Mouse (Mus musculus) MEL (cell line): Measurements from ENCODE around the gene Olfr550. TPM values are rescaled to one million over a fixed set of nuclear protein-coding genes. Genes with fewer than 3 reads are reported as not detected.

ENCODE experiments used
- DNase-seq: peaks from one replicate; pipeline ENCODE4 v3.0.0; 2011; ENCODE audit warnings: low read depth, low spot score
- H3K27ac ChIP-seq: 2 replicates; pipeline ENCODE4 v1.5.1; 2012; ENCODE audit warnings: low read depth, mild to moderate bottlenecking, control low read depth, low read length, moderate library complexity; ENCODE audit not compliant: control insufficient read depth
- H3K27me3 ChIP-seq, 2 experiments: fragments of 150-350 bp in 1 of 2; sonication (generic) in 1 of 2; 2 replicates each; pipeline ENCODE4 v1.6.1; 2012; ENCODE audit warnings: low read length in 2 of 2, mild to moderate bottlenecking in 2 of 2, improper control_type of control experiment in 1 of 2, moderate library complexity in 1 of 2; ENCODE audit not compliant: insufficient read depth in 2 of 2, control insufficient read depth in 1 of 2
- H3K36me3 ChIP-seq, 2 experiments: 2 replicates each; pipeline ENCODE4 v1.6.1; 2012 to 2014; ENCODE audit warnings: low read length in 2 of 2, improper control_type of control experiment in 1 of 2, inconsistent platforms in 1 of 2, mild to moderate bottlenecking in 1 of 2; ENCODE audit not compliant: insufficient read depth in 2 of 2, control insufficient read depth in 1 of 2
- H3K4me1 ChIP-seq, 2 experiments: fragments of 150-350 bp in 1 of 2; sonication (generic) in 1 of 2; 2 replicates each; pipeline ENCODE4 v1.6.1; 2012; ENCODE audit warnings: low read length in 2 of 2, improper control_type of control experiment in 1 of 2, mild to moderate bottlenecking in 1 of 2; ENCODE audit not compliant: insufficient read depth in 2 of 2, control insufficient read depth in 1 of 2
- H3K4me3 ChIP-seq, 2 experiments: fragments of 150-350 bp in 1 of 2; sonication (generic) in 1 of 2; 2 replicates each; pipeline ENCODE4 v1.5.1; 2012; ENCODE audit warnings: low read depth in 2 of 2, low read length in 2 of 2, mild to moderate bottlenecking in 2 of 2, moderate library complexity in 2 of 2, control low read depth in 1 of 2, improper control_type of control experiment in 1 of 2; ENCODE audit not compliant: control insufficient read depth in 1 of 2, insufficient read depth in 1 of 2
- H3K79me2 ChIP-seq: 2 replicates; pipeline ENCODE4 v1.6.1; 2012; ENCODE audit warnings: mild to moderate bottlenecking, low read length, moderate library complexity; ENCODE audit not compliant: control insufficient read depth, poor library complexity, insufficient read depth
- H3K9ac ChIP-seq: 2 replicates; pipeline ENCODE4 v1.6.1; 2012; ENCODE audit warnings: low read depth, mild to moderate bottlenecking, control low read depth, low read length, moderate library complexity; ENCODE audit not compliant: control insufficient read depth, poor library complexity, severe bottlenecking
- H3K9me3 ChIP-seq: fragments of 150-350 bp; sonication (generic); replicated peaks from 2 replicates; pipeline ENCODE4 v1.6.1; 2012; ENCODE audit warnings: mild to moderate bottlenecking, low read length, improper control_type of control experiment, moderate library complexity; ENCODE audit not compliant: insufficient read depth
- CHD1 ChIP-seq: IDR thresholded peaks from 2 replicates; pipeline ENCODE4 v1.6.1; 2012; ENCODE audit warnings: low read depth, mild to moderate bottlenecking, inconsistent platforms, low read length, improper control_type of control experiment
- CHD2 ChIP-seq: IDR thresholded peaks from 2 replicates; pipeline ENCODE4 v1.6.1; 2011; ENCODE audit warnings: low read length, improper control_type of control experiment
- CTCF ChIP-seq, 3 experiments: IDR thresholded peaks in 2 of 3; conservative IDR thresholded peaks in 1 of 3; 2 replicates each; pipeline ENCODE4 v1.5.1; 2011 to 2012; ENCODE audit warnings: low read length in 3 of 3, low read depth in 2 of 3, mild to moderate bottlenecking in 2 of 3, improper control_type of control experiment in 1 of 3, inconsistent platforms in 1 of 3, mixed read lengths in 1 of 3, moderate library complexity in 1 of 3; ENCODE audit not compliant: control insufficient read depth in 1 of 3, insufficient read depth in 1 of 3, poor library complexity in 1 of 3, severe bottlenecking in 1 of 3
- E2F4 ChIP-seq: IDR thresholded peaks from 2 replicates; pipeline ENCODE4 v1.6.1; 2011; ENCODE audit warnings: low read depth, low read length, improper control_type of control experiment, borderline replicate concordance
- ELF1 ChIP-seq: IDR thresholded peaks from 2 replicates; pipeline ENCODE4 v1.6.1; 2014; ENCODE audit warnings: low read depth, mild to moderate bottlenecking, inconsistent platforms, low read length, improper control_type of control experiment, moderate library complexity
- EP300 ChIP-seq, 2 experiments: IDR thresholded peaks; 2 replicates each; pipeline ENCODE4 v1.6.1; 2011; ENCODE audit warnings: improper control_type of control experiment in 2 of 2, low read length in 2 of 2, low read depth in 1 of 2, mild to moderate bottlenecking in 1 of 2
- ETS1 ChIP-seq: IDR thresholded peaks from 2 replicates; pipeline ENCODE4 v1.6.1; 2012; ENCODE audit warnings: low read depth, mild to moderate bottlenecking, inconsistent platforms, low read length, improper control_type of control experiment, moderate library complexity
- GATA1 ChIP-seq: IDR thresholded peaks from 2 replicates; pipeline ENCODE4 v1.6.1; 2011; ENCODE audit warnings: low read depth, low read length, improper control_type of control experiment
- KAT2A ChIP-seq: conservative IDR thresholded peaks from 2 replicates; pipeline ENCODE4 v1.6.1; 2012; ENCODE audit warnings: low read depth, low read length, improper control_type of control experiment, inconsistent platforms
- MAFK ChIP-seq: IDR thresholded peaks from 2 replicates; pipeline ENCODE4 v1.6.1; 2011; ENCODE audit warnings: low read depth, mild to moderate bottlenecking, low read length, improper control_type of control experiment, borderline replicate concordance
- MAX ChIP-seq: IDR thresholded peaks from 2 replicates; pipeline ENCODE4 v1.6.1; 2011; ENCODE audit warnings: low read length, improper control_type of control experiment
- MEF2A ChIP-seq: IDR thresholded peaks from 2 replicates; pipeline ENCODE4 v1.6.1; 2014; ENCODE audit warnings: low read depth, mild to moderate bottlenecking, inconsistent platforms, low read length, improper control_type of control experiment; ENCODE audit not compliant: poor library complexity, insufficient replicate concordance, severe bottlenecking; ENCODE audit errors: extremely low read depth
- MXI1 ChIP-seq: IDR thresholded peaks from 2 replicates; pipeline ENCODE4 v1.6.1; 2011; ENCODE audit warnings: mild to moderate bottlenecking, low read depth, low read length, improper control_type of control experiment
- POLR2A ChIP-seq, 2 experiments: IDR thresholded peaks; 2 replicates each; pipeline ENCODE4 v1.6.1; 2011 to 2012; ENCODE audit warnings: low read length in 2 of 2, mild to moderate bottlenecking in 2 of 2, control low read depth in 1 of 2, improper control_type of control experiment in 1 of 2, low read depth in 1 of 2, moderate library complexity in 1 of 2; ENCODE audit not compliant: control insufficient read depth in 1 of 2, insufficient read depth in 1 of 2, poor library complexity in 1 of 2
- POLR2AphosphoS2 ChIP-seq: IDR thresholded peaks from 2 replicates; pipeline ENCODE4 v1.6.1; 2011; ENCODE audit warnings: low read length, improper control_type of control experiment
- POLR2AphosphoS5 ChIP-seq: IDR thresholded peaks from 2 replicates; pipeline ENCODE4 v1.6.1; 2012; ENCODE audit warnings: low read depth, borderline replicate concordance, mild to moderate bottlenecking, inconsistent platforms, low read length, moderate library complexity, mixed read lengths
- RAD21 ChIP-seq: IDR thresholded peaks from 2 replicates; pipeline ENCODE4 v1.6.1; 2011; ENCODE audit warnings: mild to moderate bottlenecking, low read depth, low read length, improper control_type of control experiment
- RCOR1 ChIP-seq: IDR thresholded peaks from 2 replicates; pipeline ENCODE4 v1.6.1; 2012; ENCODE audit warnings: low read depth, mild to moderate bottlenecking, inconsistent platforms, low read length, improper control_type of control experiment
- SIN3A ChIP-seq: IDR thresholded peaks from 2 replicates; pipeline ENCODE4 v1.6.1; 2012; ENCODE audit warnings: low read length, improper control_type of control experiment, inconsistent platforms
- TAL1 ChIP-seq: IDR thresholded peaks from 2 replicates; pipeline ENCODE4 v1.6.1; 2012; ENCODE audit warnings: mild to moderate bottlenecking, inconsistent platforms, low read length, moderate library complexity, mixed read lengths
- TCF12 ChIP-seq: IDR thresholded peaks from 2 replicates; pipeline ENCODE4 v1.6.1; 2014; ENCODE audit warnings: low read depth, mild to moderate bottlenecking, inconsistent platforms, low read length, improper control_type of control experiment, moderate library complexity
- USF1 ChIP-seq: IDR thresholded peaks from 2 replicates; pipeline ENCODE4 v1.6.1; 2014; ENCODE audit warnings: low read depth, mild to moderate bottlenecking, inconsistent platforms, low read length, improper control_type of control experiment, moderate library complexity
- USF2 ChIP-seq, 2 experiments: IDR thresholded peaks; 2 replicates each; pipeline ENCODE4 v1.6.1; 2011 to 2012; ENCODE audit warnings: improper control_type of control experiment in 2 of 2, low read length in 2 of 2, borderline replicate concordance in 1 of 2, inconsistent platforms in 1 of 2, low read depth in 1 of 2, mild to moderate bottlenecking in 1 of 2; ENCODE audit not compliant: insufficient read depth in 1 of 2
- ZC3H11A ChIP-seq: IDR thresholded peaks from 2 replicates; pipeline ENCODE4 v1.6.1; 2012; ENCODE audit warnings: low read depth, mild to moderate bottlenecking, inconsistent platforms, low read length, improper control_type of control experiment
- ZMIZ1 ChIP-seq: IDR thresholded peaks from 2 replicates; pipeline ENCODE4 v1.6.1; 2012; ENCODE audit warnings: low read depth, mild to moderate bottlenecking, inconsistent platforms, low read length, improper control_type of control experiment, moderate library complexity
- ZNF384 ChIP-seq: IDR thresholded peaks from 2 replicates; pipeline ENCODE4 v1.6.1; 2012; ENCODE audit warnings: low read depth, mild to moderate bottlenecking, inconsistent platforms, low read length, improper control_type of control experiment
- polyA plus RNA-seq, 2 experiments: library from polyadenylated mRNA; stranded (reverse) in 1 of 2; unstranded in 1 of 2; fragments of >175 nt in 1 of 2; fragments of >200 nt in 1 of 2; gene quantifications; 2 replicates each; pipeline versions ENCODE4 v1.2.1 to v1.2.4; 2012; ENCODE audit warnings: low replicate concordance in 2 of 2, low read depth in 1 of 2; ENCODE audit not compliant: insufficient read length in 2 of 2, insufficient read depth in 1 of 2, missing spikeins in 1 of 2
- total RNA-seq: library from RNA; depleted of rRNA; stranded (reverse); fragments of 300-350 nt; gene quantifications from 2 replicates; pipeline ENCODE4 v1.2.3, GENCODE M21; 2012

Gene Olfr550
- total and polyA plus RNA-seq, 3 experiments = not detected

DNA sequence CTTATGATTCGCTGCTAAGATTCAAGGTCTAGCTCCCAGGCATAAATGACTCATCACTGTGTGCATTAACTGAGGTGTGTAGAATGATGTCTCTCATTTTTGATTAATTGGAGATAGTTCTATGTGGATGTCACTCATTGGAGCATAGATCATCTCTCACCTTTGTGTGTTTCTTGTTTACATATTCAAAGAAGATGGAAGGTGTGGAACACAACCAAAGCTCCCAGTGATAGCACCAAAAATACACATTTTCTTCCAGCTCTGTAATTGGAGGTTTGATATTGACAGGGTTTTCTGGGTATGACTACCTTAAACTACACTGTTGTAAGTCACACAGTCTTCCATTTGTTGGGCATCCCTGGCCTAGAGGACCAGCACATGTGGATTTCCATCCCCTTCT, 36.8 kb upstream of the Olfr550 start, which contains the start of gene Olfr547:
TSS of gene Olfr547 (plus strand) at position 301 of the 400 bp plus-strand sequence.
- Histone ChIP-seq H3K27ac (no peak within 1 kb of the TSS), H3K4me3 (no peak within 1 kb of the TSS), H3K79me2 (no peaks in the 10 kb centered on the region), H3K9me3 (no peaks in the 10 kb centered on the region), H3K36me3 (no peaks in the 10 kb centered on the region), H3K27me3 (peaks cover 5 to 13% of the 10 kb centered on the region in 2 experiments), H3K4me1 (no peaks in the 10 kb centered on the region), H3K9ac (no peak within 1 kb of the TSS)
- no peak for DNase-seq
- TF ChIP-seq ZNF384 = no peak
- no peak for TF ChIP-seq POLR2AphosphoS5
- TF ChIP-seq CHD1 = no peak
- no peak for TF ChIP-seq SIN3A
- no peak for TF ChIP-seq RAD21
- TF ChIP-seq EP300 (IDR thresholded peaks at IDR 0.05; ENCODE audit: low read depth in 1 of 2, low read length in 2 of 2) = no peak
- no peak for TF ChIP-seq POLR2AphosphoS2
- TF ChIP-seq ZMIZ1 = no peak
- no peak for TF ChIP-seq ELF1
- no peak for TF ChIP-seq MXI1
- no peak for TF ChIP-seq MAFK
- no peak for TF ChIP-seq KAT2A

DNA sequence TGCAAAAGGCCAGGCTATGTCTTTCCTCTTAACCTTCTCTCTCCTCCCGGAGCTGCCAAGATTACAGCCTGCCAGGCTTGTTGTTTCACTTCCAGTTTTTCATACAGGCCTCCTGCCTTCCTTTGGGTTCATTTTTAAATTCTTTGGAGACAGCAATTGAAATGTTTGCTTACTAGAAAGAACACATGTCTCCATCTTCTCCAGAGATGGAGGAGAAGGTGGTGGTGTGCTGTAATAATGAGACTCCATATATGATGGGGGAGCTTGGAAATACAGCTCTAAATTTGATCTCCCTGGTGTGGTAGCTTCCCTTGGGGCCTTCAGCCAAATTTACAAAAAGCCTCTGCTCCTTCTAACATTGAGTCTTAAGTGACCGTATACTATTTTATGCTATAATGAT, 30.6 kb upstream of the Olfr550 start, which contains the start of gene Olfr548-ps1:
TSS of gene Olfr548-ps1 (plus strand) at position 301 of the 400 bp plus-strand sequence.
- no peak within 1 kb of the TSS for H3K9ac ChIP-seq
- DNase-seq = no peak
- H3K4me3 ChIP-seq = no peak within 1 kb of the TSS
- TF ChIP-seq MAX (no peak), RCOR1 (no peak), CHD1 (no peak), E2F4 (no peak), USF1 (no peak), MEF2A (no peak), CHD2 (no peak), POLR2A (IDR thresholded peaks at IDR 0.05; ENCODE audit: control insufficient read depth in 1 of 2, insufficient read depth in 1 of 2, low read depth in 1 of 2, low read length in 2 of 2, poor library complexity in 1 of 2) (no peak), TAL1 (no peak), GATA1 (no peak), ZC3H11A (no peak), ZMIZ1 (no peak), ZNF384 (no peak), KAT2A (no peak), SIN3A (no peak), TCF12 (no peak), USF2 (IDR thresholded peaks at IDR 0.05; ENCODE audit: borderline replicate concordance in 1 of 2, insufficient read depth in 1 of 2, low read depth in 1 of 2, low read length in 2 of 2) (no peak), POLR2AphosphoS2 (no peak), ETS1 (no peak), CTCF (IDR thresholded peaks at IDR 0.05 in 2 of 3, conservative IDR thresholded peaks at IDR 0.05 in 1 of 3; ENCODE audit: control insufficient read depth in 1 of 3, insufficient read depth in 1 of 3, low read depth in 2 of 3, low read length in 3 of 3, poor library complexity in 1 of 3, severe bottlenecking in 1 of 3) (no peak)
- no peaks in the 10 kb centered on the region for H3K79me2 ChIP-seq
- no peaks in the 10 kb centered on the region for H3K4me1 ChIP-seq
- H3K27me3 ChIP-seq = peaks cover 5 to 16% of the 10 kb centered on the region in 2 experiments
- H3K27ac ChIP-seq = no peak within 1 kb of the TSS
- no peaks in the 10 kb centered on the region for H3K36me3 ChIP-seq
- no peaks in the 10 kb centered on the region for H3K9me3 ChIP-seq
